Mouse (Mus musculus) urinary bladder, adult 18-20 months (tissue): ENCODE measurements around the gene Srgap1.
A peak's percentile ranks its signal among the peaks of the same experiment; 100 is the strongest.

Experiments
- DNase-seq, 2 experiments: peaks; one replicate each; pipeline ENCODE4 v3.0.0; 2022; ENCODE audit warnings: low spot score in 2 of 2, mixed read lengths in 2 of 2

The Srgap1 gene

GRCm38 (mm10) chr10:121964114-121964513 lies 83.0 kb downstream of the Srgap1 start:
- no peak for DNase-seq

- no peak for DNase-seq
Observed at GRCm38 (mm10) chr10:121962053-121962452, 85.1 kb downstream of the Srgap1 start.

GRCm38 (mm10) chr10:121961121-121961893 lies 85.8 kb downstream of the Srgap1 start:
- no peak for DNase-seq

- DNase-seq: no peak
Observed at GRCm38 (mm10) chr10:121958741-121959140, 88.4 kb downstream of the Srgap1 start.

GRCm38 (mm10) chr10:121956505-121956904 lies 90.6 kb downstream of the Srgap1 start:
- DNase-seq: no peak

- no peak for DNase-seq
Observed at GRCm38 (mm10) chr10:121955730-121956129, 91.4 kb downstream of the Srgap1 start.

GRCm38 (mm10) chr10:121954877-121955276 lies 92.2 kb downstream of the Srgap1 start:
- DNase-seq: no peak

GRCm38 (mm10) chr10:121953041-121953440 lies 94.1 kb downstream of the Srgap1 start:
- no peak for DNase-seq

GRCm38 (mm10) chr10:121946173-121946572 lies 100.9 kb downstream of the Srgap1 start:
- no peak for DNase-seq

- DNase-seq: no peak
Observed at GRCm38 (mm10) chr10:121931909-121932308, 115.2 kb downstream of the Srgap1 start.

- no peak for DNase-seq
Observed at GRCm38 (mm10) chr10:121926094-121926493, 121.0 kb downstream of the Srgap1 start.

- DNase-seq: no peak
Observed at GRCm38 (mm10) chr10:121919016-121919415, 128.1 kb downstream of the Srgap1 start.

GRCm38 (mm10) chr10:121918579-121918978 lies 128.5 kb downstream of the Srgap1 start:
- no peak for DNase-seq

GRCm38 (mm10) chr10:121915530-121915929 lies 131.6 kb downstream of the Srgap1 start:
- DNase-seq: peak in 1 of 2 experiments; percentile 9

- DNase-seq: peak; percentile 37 to 54
Observed at GRCm38 (mm10) chr10:121904137-121904536, 143.0 kb downstream of the Srgap1 start.

- DNase-seq: no peak
Observed at GRCm38 (mm10) chr10:121902651-121903050, 144.5 kb downstream of the Srgap1 start.

GRCm38 (mm10) chr10:121900772-121901171 lies 146.3 kb downstream of the Srgap1 start:
- DNase-seq: no peak

GRCm38 (mm10) chr10:121899706-121900105 lies 147.4 kb downstream of the Srgap1 start:
- DNase-seq: no peak

- DNase-seq: no peak
Observed at GRCm38 (mm10) chr10:121897835-121898370, 149.2 kb downstream of the Srgap1 start.

GRCm38 (mm10) chr10:121891390-121892067 lies 155.6 kb downstream of the Srgap1 start:
- DNase-seq: no peak

- DNase-seq: no peak
Observed at GRCm38 (mm10) chr10:121890061-121890460, 157.1 kb downstream of the Srgap1 start.

GRCm38 (mm10) chr10:121886805-121887204 lies 160.3 kb downstream of the Srgap1 start:
- DNase-seq: no peak
